Mouse (Mus musculus) Patski (cell line): ENCODE results near the gene Ascl2. TPM values are rescaled to one million over a fixed set of nuclear protein-coding genes. Genes with fewer than 3 reads are reported as not detected.

Experiments
- ATAC-seq: fragments of 100-300 bp; one replicate; pipeline ENCODE4 v1.8.0; 2021
- CTCF ChIA-PET: fragments of 350-600 bp; sonication (Branson Sonifier 250); formaldehyde crosslinking; loops from one replicate; lab custom pipeline; 2022; ENCODE audit warnings: inconsistent platforms; lab: Charles Lee
- POLR2A ChIA-PET: fragments of 350-600 bp; sonication (Branson Sonifier 250); formaldehyde crosslinking; loops from one replicate; lab custom pipeline; 2022; ENCODE audit warnings: antibody characterized with exemption, inconsistent platforms; lab: Charles Lee
- DNase-seq: peaks from one replicate; pipeline ENCODE4 v3.0.0-alpha.2; 2011; ENCODE audit warnings: low read depth, low spot score
- H3K27me3 ChIP-seq: fragments of 371-371 bp; one replicate; pipeline ENCODE4 v1.5.1; 2021
- CTCF ChIP-seq: fragments of 100-300 bp; IDR thresholded peaks from one replicate; pipeline ENCODE4 v1.5.1; 2021
- in situ Hi-C: fragments of 300-500 bp; cut with MboI; formaldehyde crosslinking; loops from 3 replicates; pipeline ENCODE4 v1.11.1; 2018; ENCODE audit warnings: low pct_unique_long_range_greater_than_20kb, mixed read lengths
- polyA plus RNA-seq: library from polyadenylated mRNA; unstranded; gene quantifications from one replicate; pipeline ENCODE4 v1.2.3, GENCODE M21; 2021

Ascl2 gene
- polyA plus RNA-seq = 0.08 TPM

- CTCF ChIA-PET = no interaction called here
- no peak for TF ChIP-seq CTCF
- H3K27me3 ChIP-seq = peaks cover 30% of the 10 kb centered on the region
- in situ Hi-C loops = no loop called here
- POLR2A ChIA-PET = no interaction called here
- DNase-seq (no peak), ATAC-seq (no peak)
Measured at GRCm38 (mm10) chr7:142968809-142969511, at the start of gene Ascl2. Ascl2 (minus strand) TSS chr7:142969264.

- in situ Hi-C loops = loop anchor here (5.0 to 25.0 kb wide), 2 partner anchors 35 to 630 kb away; partner anchors contain the start of genes Cd81, Ctsd and Gm49369
- TF ChIP-seq CTCF = no peak
- POLR2A ChIA-PET = interaction anchor here (2.4 kb wide), 1 partner anchor 36 kb away, joined by 17 read pairs; the partner anchor contains the start of gene Cd81
- no peaks in the 10 kb centered on the region for H3K27me3 ChIP-seq
- no peak for ATAC-seq
- DNase-seq = no peak
- CTCF ChIA-PET = interaction anchor here (1.4 to 1.9 kb wide), 2 partner anchors 9 to 69 kb away, joined by 4 to 5 read pairs; no protein-coding TSS in a partner anchor
Measured at GRCm38 (mm10) chr7:143017181-143017580, 48.1 kb upstream of the Ascl2 start.

GRCm38 (mm10) chr7:143016424-143017142 is 47.5 kb upstream of the Ascl2 start:
- in situ Hi-C loops = loop anchor here (5.0 to 25.0 kb wide), 2 partner anchors 36 to 629 kb away; partner anchors contain the start of genes Cd81, Ctsd and Gm49369
- TF ChIP-seq CTCF = no peak
- no peaks in the 10 kb centered on the region for H3K27me3 ChIP-seq
- CTCF ChIA-PET = interaction anchor here (0.8 to 1.9 kb wide), 4 partner anchors 8 to 70 kb away, joined by 4 to 5 read pairs (median 4); no protein-coding TSS in a partner anchor
- POLR2A ChIA-PET = interaction anchor here (1.0 to 2.4 kb wide), 2 partner anchors 15 to 36 kb away, joined by 3 to 17 read pairs; partner anchors contain the start of gene Cd81
- DNase-seq = no peak
- no peak for ATAC-seq

- DNase-seq = peak; percentile 90
- no peak for TF ChIP-seq CTCF
- in situ Hi-C loops = loop anchor here (5.0 to 25.0 kb wide), 2 partner anchors 36 to 629 kb away; partner anchors contain the start of genes Cd81, Ctsd and Gm49369
- ChIA-PET CTCF (interaction anchor here (0.8 to 1.4 kb wide), 3 partner anchors 38 to 71 kb away, joined by 4 read pairs; no protein-coding TSS in a partner anchor), POLR2A (interaction anchor here (1.0 to 2.4 kb wide), 2 partner anchors 16 to 37 kb away, joined by 3 to 17 read pairs; partner anchors contain the start of gene Cd81)
- H3K27me3 ChIP-seq = no peaks in the 10 kb centered on the region
- no peak for ATAC-seq
Measured at GRCm38 (mm10) chr7:143015755-143016423, 46.8 kb upstream of the Ascl2 start.

GRCm38 (mm10) chr7:143014862-143015659 is 46.0 kb upstream of the Ascl2 start:
- ChIA-PET POLR2A (interaction anchor here (2.3 to 3.3 kb wide), 3 partner anchors 16 to 39 kb away, joined by 6 to 30 read pairs (median 17); partner anchors contain the start of gene Cd81), CTCF (interaction anchor here (0.9 to 3.7 kb wide), 7 partner anchors 15 to 71 kb away, joined by 3 to 15 read pairs (median 3); no protein-coding TSS in a partner anchor)
- H3K27me3 ChIP-seq = no peaks in the 10 kb centered on the region
- TF ChIP-seq CTCF = no peak
- DNase-seq (no peak), ATAC-seq (no peak)
- in situ Hi-C loops = loop anchor here (5.0 to 25.0 kb wide), 2 partner anchors 37 to 628 kb away; partner anchors contain the start of genes Cd81, Ctsd and Gm49369

- ATAC-seq (peak; percentile 58), DNase-seq (peak; percentile 93)
- no peak for TF ChIP-seq CTCF
- POLR2A ChIA-PET = interaction anchor here (0.6 to 3.3 kb wide), 4 partner anchors 18 to 944 kb away, joined by 3 to 30 read pairs (median 4); partner anchors contain the start of gene Cd81
- in situ Hi-C loops = loop anchor here (25.0 kb wide), 1 partner anchor 626 kb away; the partner anchor contains the start of genes Ctsd and Gm49369
- CTCF ChIA-PET = interaction anchor here (0.7 to 3.7 kb wide), 10 partner anchors 16 to 80 kb away, joined by 3 to 15 read pairs (median 3); partner anchors contain the start of genes Cd81 and Trpm5
- no peaks in the 10 kb centered on the region for H3K27me3 ChIP-seq
Measured at GRCm38 (mm10) chr7:143013420-143014178, 44.5 kb upstream of the Ascl2 start.

- CTCF ChIA-PET = interaction anchor here (1.2 to 3.7 kb wide), 2 partner anchors 56 to 74 kb away, joined by 3 to 15 read pairs; no protein-coding TSS in a partner anchor
- peak; percentile 32 for ATAC-seq
- POLR2A ChIA-PET = interaction anchor here (3.3 kb wide), 1 partner anchor 41 kb away, joined by 30 read pairs; the partner anchor contains the start of gene Cd81
- no peaks in the 10 kb centered on the region for H3K27me3 ChIP-seq
- DNase-seq = peak; percentile 62
- in situ Hi-C loops = loop anchor here (25.0 kb wide), 1 partner anchor 625 kb away; the partner anchor contains the start of genes Ctsd and Gm49369
- no peak for TF ChIP-seq CTCF
Measured at GRCm38 (mm10) chr7:143012230-143012875, 43.3 kb upstream of the Ascl2 start.
